Mouse (Mus musculus): ENCODE measurements around the gene Tmem255b.

Tmem255b gene

GRCm38 (mm10) chr8:13517284-13517781, 82.3 kb downstream of the Tmem255b start:
- no peaks in the 10 kb centered on the region for H3K36me3 ChIP-seq (ENCODE audit: insufficient read depth, low read length)
- no peaks in the 10 kb centered on the region for H3K4me1 ChIP-seq (replicated peaks; ENCODE audit: low read depth, low read length)
- H3K27me3 ChIP-seq (ENCODE audit: insufficient read depth, low read length), result peaks cover 10% of the 10 kb centered on the region; the same call in 1 of the 2 replicates
- H3K4me3 ChIP-seq (replicated peaks; ENCODE audit: low read length), result no peak overlapping the region
- TF ChIP-seq POU5F1 (IDR thresholded peaks at IDR 0.05; ENCODE audit: borderline replicate concordance, low read length) (no peak), NANOG (IDR thresholded peaks at IDR 0.05; ENCODE audit: borderline replicate concordance, low read length) (no peak), CTCF (conservative IDR thresholded peaks at IDR 0.05; ENCODE audit: low read length) (no peak)
- no peaks in the 10 kb centered on the region for H3K9me3 ChIP-seq (ENCODE audit: low read length)

All from E14TG2a.4 (cell line).